Mouse (Mus musculus) retina, postnatal 1 day (tissue): ENCODE data around the gene Clcn5.
A peak's percentile ranks its signal among the peaks of the same experiment; 100 is the strongest.

Source experiments
- DNase-seq: peaks from one replicate; pipeline ENCODE4 v3.0.0-alpha.2; 2012

Clcn5 gene

DNA sequence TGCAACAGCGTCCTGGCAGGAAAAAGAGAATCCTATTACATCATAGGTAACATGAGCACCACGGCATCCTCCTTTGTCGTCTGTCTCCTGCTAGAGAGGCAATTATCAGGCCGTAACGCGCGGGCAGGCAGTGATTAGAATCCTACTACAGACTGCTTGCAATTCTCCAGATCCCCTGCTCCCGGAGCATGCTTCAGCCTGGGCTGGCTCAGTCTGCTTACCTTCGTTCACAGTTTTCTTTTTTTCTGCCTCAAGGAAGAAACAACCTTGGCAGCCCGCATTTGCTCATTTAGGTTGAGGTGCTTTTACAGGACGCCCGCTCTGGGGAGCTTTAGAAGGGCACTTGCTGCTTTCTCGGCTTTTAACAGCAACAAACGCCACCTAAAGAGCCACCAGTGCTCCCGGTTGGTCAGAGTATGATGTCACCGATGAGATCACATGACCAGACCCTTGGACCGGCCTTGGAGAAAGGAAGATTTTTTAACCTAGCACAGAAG is 130.8 kb downstream of the Clcn5 start:
- DNase-seq, result peak; percentile 75

GRCm38 (mm10) chrX:7187455-7188310 is 131.5 kb downstream of the Clcn5 start:
- DNase-seq, result peak; percentile 11

GRCm38 (mm10) chrX:7170156-7170555 is 149.0 kb downstream of the Clcn5 start:
- no peak for DNase-seq

- DNase-seq, result no peak
Measured at GRCm38 (mm10) chrX:7168799-7169198, 150.4 kb downstream of the Clcn5 start.

DNA sequence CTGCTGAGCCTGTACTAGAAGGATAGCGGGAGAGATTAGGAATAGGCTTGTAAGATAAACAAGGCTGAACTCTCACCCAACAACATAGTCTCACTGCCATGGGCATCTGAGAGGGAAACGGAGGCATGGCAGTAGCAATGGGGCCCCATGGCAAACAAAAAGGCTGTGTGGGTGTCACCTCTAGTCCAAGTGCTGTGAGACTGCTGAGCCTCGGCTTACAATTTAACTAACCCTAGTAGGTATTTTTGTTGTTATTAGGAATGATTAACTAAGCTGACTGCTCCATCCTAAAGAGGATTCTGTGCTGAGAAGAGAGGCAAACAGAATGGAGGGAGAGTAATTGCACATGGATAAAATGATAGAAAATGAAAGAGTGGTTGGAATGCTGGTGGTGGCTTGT is 161.2 kb downstream of the Clcn5 start:
- no peak for DNase-seq

DNA sequence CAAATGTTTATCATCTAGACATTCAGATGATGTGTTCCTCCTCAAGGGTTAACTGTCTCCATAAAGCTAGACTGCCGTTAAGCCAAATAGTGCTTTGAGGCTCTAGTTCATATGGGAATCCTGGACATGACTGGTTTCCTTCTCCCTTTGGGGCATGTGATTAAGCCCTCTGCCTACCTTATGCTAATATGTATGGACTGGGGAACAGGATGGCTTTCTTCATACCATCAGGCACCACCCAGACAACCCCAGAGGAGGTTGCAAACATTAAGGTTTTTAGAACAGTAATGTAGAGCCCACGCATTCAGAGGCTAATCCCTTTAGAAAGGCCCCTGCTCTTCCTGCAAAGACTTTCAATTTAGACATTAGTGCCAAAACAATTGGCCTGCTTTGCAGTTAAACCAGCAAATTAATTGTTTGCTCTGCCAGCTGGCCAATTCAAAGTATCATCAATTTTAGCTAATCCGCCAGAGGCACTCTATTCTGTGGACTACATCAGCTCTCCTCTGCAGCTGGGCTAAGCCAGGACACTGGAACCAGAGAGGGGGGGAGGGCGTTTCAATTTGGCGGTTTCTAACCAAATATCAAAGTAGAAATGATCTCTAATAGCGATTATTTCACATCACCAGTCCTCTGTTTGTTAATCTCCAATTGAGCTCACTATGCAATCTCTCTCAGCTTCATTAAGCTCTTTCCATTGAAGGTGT is 163.0 kb downstream of the Clcn5 start:
- peak; percentile 54 for DNase-seq

DNA sequence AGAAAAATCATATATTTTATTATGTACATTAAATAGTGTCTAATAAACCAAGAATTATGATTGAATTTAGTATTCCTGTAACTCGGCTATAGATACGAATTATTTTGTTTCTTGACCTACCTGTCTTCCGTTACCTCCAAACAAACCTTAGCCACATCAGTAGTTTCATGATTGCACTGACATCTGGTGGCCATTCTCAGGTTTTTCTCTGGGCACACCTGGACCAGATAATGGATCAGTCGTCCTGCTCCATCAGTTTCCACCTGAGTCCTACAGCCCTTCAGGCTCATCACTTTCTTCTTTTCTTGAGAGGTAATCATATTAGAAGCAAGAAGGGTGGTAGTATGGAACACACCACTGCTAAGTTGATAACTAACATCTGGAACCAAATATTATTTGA is 169.0 kb downstream of the Clcn5 start:
- DNase-seq, result no peak

GRCm38 (mm10) chrX:7146156-7146555 is 173.0 kb downstream of the Clcn5 start:
- DNase-seq, result no peak

DNA sequence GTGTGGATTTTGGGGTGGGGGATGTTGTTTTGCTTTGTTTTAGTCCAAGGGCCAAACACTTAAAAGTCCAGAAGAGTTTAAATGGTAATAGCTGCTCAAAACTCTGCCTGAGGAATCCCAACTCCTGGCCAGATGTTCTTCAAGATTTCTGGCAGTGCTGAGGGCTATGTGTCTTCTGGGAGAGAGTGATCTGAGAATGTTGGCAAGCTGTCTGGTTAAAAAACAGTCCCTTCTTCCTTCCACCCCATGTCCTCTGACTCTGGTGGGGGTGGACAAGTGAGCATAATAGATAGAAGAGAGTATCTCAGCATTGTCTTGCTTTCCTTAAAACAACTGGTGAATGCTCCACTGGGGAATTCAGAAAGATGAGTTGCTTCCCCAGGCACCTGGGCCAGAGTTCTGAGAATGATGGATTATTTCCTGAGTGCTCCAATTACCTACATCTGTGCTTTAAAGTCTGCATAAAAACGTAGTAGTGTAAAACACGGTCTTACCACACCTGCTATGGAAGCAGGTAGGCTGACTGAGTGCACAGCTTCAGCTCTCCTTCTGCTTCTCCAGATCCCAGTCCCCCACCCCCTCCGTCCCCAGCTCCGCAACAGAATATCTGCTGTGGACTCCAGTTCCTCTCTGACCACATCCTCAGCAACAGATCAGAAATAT is 197.4 kb downstream of the Clcn5 start:
- DNase-seq, result no peak

DNA sequence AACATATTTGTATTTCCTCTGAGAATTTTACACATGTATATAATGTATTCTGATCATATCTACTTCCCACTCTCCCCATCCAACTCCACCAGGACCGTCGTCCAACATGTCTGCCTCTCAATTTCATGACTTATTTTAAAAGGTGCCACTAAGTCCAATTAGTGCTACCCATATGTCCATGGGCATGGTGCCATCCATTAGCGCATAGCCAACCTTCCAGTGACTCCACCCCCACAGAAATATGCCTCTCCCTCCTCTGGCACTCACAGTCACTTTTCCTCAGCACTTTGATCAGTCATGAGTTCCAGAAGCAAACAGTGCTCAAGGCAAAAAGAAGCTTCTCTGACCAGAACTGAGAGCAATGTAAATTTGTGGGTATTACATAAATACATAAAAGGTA is 204.3 kb downstream of the Clcn5 start:
- DNase-seq, result no peak
